Mouse (Mus musculus) bone marrow macrophage, adult 2 months (primary cell): ENCODE results near the gene Prdm10. TPM values are rescaled to one million over a fixed set of nuclear protein-coding genes. Genes with fewer than 3 reads are reported as not detected.

ENCODE experiments used
- H3K27ac ChIP-seq: 2 replicates; pipeline ENCODE4 v1.5.1; 2012; ENCODE audit warnings: low read depth, low read length; ENCODE audit not compliant: insufficient read depth
- H3K4me1 ChIP-seq: 2 replicates; pipeline ENCODE4 v1.6.1; 2012; ENCODE audit warnings: low read length; ENCODE audit not compliant: control insufficient read depth, insufficient read depth
- H3K4me3 ChIP-seq: 2 replicates; pipeline ENCODE4 v1.5.1; 2012; ENCODE audit warnings: mild to moderate bottlenecking, low read length, moderate library complexity; ENCODE audit not compliant: insufficient read depth
- CTCF ChIP-seq: IDR thresholded peaks from 2 replicates; pipeline ENCODE4 v1.5.1; 2012; ENCODE audit warnings: low read depth, mild to moderate bottlenecking, low read length, moderate library complexity
- POLR2A ChIP-seq: IDR thresholded peaks from 2 replicates; pipeline ENCODE4 v1.6.1; 2012; ENCODE audit warnings: mild to moderate bottlenecking, low read depth, low read length, borderline replicate concordance
- polyA plus RNA-seq: library from polyadenylated mRNA; stranded (reverse); fragments of >200 nt; gene quantifications from 2 replicates; pipeline ENCODE4 v1.2.4, GENCODE M21; 2012; ENCODE audit not compliant: missing spikeins, insufficient read depth, insufficient read length

Gene Prdm10
- polyA plus RNA-seq, 1 experiment: 8.3 TPM

- TF ChIP-seq POLR2A: no peak
- no peak for TF ChIP-seq CTCF
- Histone ChIP-seq H3K27ac (no peak overlapping the region), H3K4me3 (peak overlapping the region; percentile 85)
These were observed 106.2 kb downstream of the Prdm10 start for GRCm38 (mm10) chr9:31386368-31387180.

DNA sequence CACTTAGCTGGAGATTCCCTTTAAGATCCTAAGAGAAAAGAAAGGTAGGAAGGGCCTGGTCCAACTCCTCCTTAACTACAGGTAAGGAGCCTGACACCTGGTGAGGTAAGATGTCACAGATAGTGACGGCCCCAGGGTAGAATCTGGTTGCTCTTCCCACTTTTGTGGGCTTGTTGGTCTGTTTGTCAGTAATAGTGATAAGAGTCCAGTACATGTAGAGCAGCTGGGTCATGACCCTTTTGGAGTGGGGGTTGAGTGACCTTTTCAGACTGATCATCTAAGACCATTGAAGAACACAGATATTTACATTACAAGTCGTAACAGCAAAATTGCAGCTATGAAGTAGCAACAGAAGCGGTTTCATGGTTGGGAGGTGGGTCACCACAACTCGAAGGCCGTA is 106.9 kb downstream of the Prdm10 start:
- H3K4me3 ChIP-seq: peak overlapping the region; percentile 85; the same call in 1 of the 2 replicates
- H3K27ac ChIP-seq: no peak overlapping the region
- peaks cover 5% of the 10 kb centered on the region for H3K4me1 ChIP-seq
- no peak for TF ChIP-seq POLR2A
- no peak for TF ChIP-seq CTCF

More at GRCm38 (mm10) chr9:31386368-31387180, 106.2 kb downstream of the Prdm10 start:
- H3K4me1 ChIP-seq: peaks cover 5% of the 10 kb centered on the region

DNA sequence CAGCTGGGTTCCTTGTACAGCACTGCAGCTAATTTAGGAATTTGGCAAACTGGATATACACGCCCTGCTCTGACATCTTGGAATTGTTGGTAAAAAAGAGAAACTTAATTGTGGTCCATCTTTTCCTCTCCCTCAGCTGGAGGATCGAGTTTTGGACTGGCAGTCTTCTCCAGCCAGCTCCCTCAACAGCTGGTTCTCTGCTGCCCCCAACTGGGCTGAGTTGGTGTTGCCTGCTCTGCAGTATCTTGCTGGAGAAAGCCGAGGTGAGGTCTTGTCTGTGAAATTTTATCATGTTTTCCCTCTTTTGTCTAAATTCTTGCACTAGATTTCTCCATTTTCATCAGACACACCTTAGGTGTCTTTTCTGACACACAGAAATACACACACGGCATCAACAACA is 120.1 kb downstream of the Prdm10 start:
- TF ChIP-seq CTCF: peak; percentile 60
- no peak for TF ChIP-seq POLR2A
- Histone ChIP-seq H3K27ac (no peak overlapping the region), H3K4me1 (no peaks in the 10 kb centered on the region), H3K4me3 (no peak overlapping the region)

GRCm38 (mm10) chr9:31404311-31404710 is 124.0 kb downstream of the Prdm10 start:
- Histone ChIP-seq H3K4me3 (no peak overlapping the region), H3K27ac (no peak overlapping the region), H3K4me1 (no peaks in the 10 kb centered on the region)
- TF ChIP-seq CTCF: no peak
- TF ChIP-seq POLR2A: no peak

DNA sequence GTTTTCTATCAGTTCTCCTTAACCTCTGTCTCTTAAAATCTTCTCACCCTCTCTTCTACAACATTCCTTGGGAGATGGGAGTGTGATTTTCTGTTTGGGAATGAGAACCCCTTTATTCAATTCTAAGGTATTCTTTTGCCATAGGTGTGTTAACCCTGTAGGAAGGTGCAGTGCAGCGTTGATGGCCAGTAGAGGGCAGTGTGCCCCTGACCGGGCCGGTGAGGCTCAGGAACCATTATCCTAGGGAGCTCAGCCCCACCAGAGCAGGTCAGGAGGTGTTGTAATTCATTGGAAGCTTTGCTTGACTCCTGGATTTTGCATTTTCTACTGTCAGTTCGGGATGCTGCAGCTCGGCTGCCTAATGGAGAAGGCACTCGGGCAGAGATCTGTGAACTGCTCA is 124.9 kb downstream of the Prdm10 start:
- TF ChIP-seq POLR2A (no peak), CTCF (peak; percentile 94)
- no peaks in the 10 kb centered on the region for H3K4me1 ChIP-seq
- no peak overlapping the region for H3K27ac ChIP-seq
- H3K4me3 ChIP-seq: no peak overlapping the region

DNA sequence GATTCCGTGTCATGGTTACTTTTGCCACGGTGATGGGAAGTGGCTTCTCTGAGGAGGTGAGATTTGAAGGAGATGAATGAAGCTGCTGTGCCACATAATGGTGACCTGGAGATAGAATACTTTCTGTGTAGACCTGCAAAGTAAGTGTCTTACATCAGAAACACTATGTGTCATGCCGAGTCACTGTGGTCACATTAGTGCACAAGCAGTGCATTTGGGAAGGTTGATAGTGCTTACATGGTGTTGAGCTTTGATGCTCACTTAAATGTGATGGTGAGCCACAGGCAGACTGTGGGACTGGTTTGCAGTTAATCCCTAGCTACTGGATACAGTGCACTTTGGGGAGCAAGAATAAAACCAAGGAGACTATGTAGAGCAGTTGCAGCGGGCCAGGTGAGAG is 131.8 kb downstream of the Prdm10 start:
- Histone ChIP-seq H3K27ac (no peak overlapping the region), H3K4me3 (no peak overlapping the region), H3K4me1 (no peaks in the 10 kb centered on the region)
- no peak for TF ChIP-seq POLR2A
- no peak for TF ChIP-seq CTCF

GRCm38 (mm10) chr9:31418821-31419220 is 138.5 kb downstream of the Prdm10 start:
- TF ChIP-seq CTCF (no peak), POLR2A (no peak)
- peak overlapping the region; percentile 68 for H3K27ac ChIP-seq
- peaks cover 11% of the 10 kb centered on the region for H3K4me1 ChIP-seq
- H3K4me3 ChIP-seq: no peak overlapping the region

DNA sequence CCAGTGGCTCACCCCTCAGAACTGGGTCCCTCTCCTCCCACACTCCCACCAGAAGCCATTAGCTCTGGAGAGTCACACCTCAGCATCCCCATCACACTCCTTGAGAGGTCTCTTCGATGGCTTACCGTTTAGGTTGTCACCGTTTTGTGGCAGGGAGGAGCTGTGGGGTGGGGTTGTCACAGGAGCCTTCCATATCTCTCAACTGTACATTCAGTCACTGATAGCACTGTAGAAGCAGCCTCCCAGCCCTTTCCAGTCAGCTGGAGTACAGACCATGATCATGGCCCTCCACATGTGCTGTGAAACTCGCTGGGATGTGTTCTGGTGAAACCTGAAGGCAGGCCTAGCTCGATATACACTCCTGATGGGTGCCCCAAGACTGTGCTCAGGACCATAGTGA is 141.8 kb downstream of the Prdm10 start:
- Histone ChIP-seq H3K27ac (no peak overlapping the region), H3K4me3 (no peak overlapping the region), H3K4me1 (peaks cover 11% of the 10 kb centered on the region)
- TF ChIP-seq POLR2A (no peak), CTCF (no peak)

DNA sequence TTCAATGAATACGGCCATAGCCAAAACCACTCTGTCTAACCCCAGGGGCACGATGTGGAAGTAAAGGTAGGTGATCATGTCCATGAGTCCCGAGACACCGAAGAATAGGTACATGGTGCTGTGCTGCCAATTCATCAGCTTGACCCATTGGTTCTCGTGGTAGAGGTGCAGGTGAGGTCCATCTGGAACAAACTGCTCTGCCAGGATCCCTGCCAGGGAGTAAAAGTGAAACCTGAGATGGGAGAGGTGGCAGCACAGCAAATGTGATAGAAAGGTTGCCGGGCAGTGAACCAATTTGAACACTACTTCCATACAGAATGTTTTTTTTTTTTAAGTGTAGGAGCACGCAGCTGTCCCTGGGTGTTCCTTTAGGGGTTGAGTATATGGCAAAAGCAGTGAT is 148.6 kb downstream of the Prdm10 start:
- TF ChIP-seq POLR2A: no peak
- TF ChIP-seq CTCF: no peak
- no peak overlapping the region for H3K27ac ChIP-seq
- peaks cover 9% of the 10 kb centered on the region for H3K4me1 ChIP-seq
- no peak overlapping the region for H3K4me3 ChIP-seq

GRCm38 (mm10) chr9:31430011-31430410 is 149.7 kb downstream of the Prdm10 start:
- TF ChIP-seq POLR2A (no peak), CTCF (no peak)
- no peak overlapping the region for H3K4me3 ChIP-seq
- no peak overlapping the region for H3K27ac ChIP-seq
- H3K4me1 ChIP-seq: peaks cover 9% of the 10 kb centered on the region

Other genes starting within 250 kb of the Prdm10 start
- 21.1 and 24.3 TPM in 2 replicates for gene Zbtb44, start 249.9 kb upstream of the Prdm10 start, polyA plus RNA-seq
- 0.64 and 1.4 TPM in 2 replicates for gene St14, start 148.7 kb upstream of the Prdm10 start, polyA plus RNA-seq
- 392 and 427 TPM in 2 replicates for gene Aplp2, start 68.7 kb upstream of the Prdm10 start, polyA plus RNA-seq
- gene Nfrkb, start 105.7 kb downstream of the Prdm10 start, polyA plus RNA-seq: 13.1 and 14.2 TPM in 2 replicates
- not detected in 2 replicates for gene Tmem45b, start 183.9 kb downstream of the Prdm10 start, polyA plus RNA-seq